Mouse (Mus musculus) limb, embryonic 13.5 days (tissue): ENCODE measurements around the gene Mpc2. TPM values are rescaled to one million over a fixed set of nuclear protein-coding genes. Genes with fewer than 3 reads are reported as not detected.

Experiments used
- ATAC-seq: fragments of 200-750 bp; cut with Nextera tagmentation; 2 replicates; pipeline ENCODE4 v1.8.0; 2017; ENCODE audit warnings: low read depth, moderate number of reproducible peaks, moderate TSS enrichment; ENCODE audit not compliant: low FRiP score
- H3K27ac ChIP-seq: fragments of 300-500 bp; sonication (generic); 2 replicates; pipeline ENCODE4 v1.5.1; 2015; ENCODE audit warnings: inconsistent platforms, mild to moderate bottlenecking, moderate library complexity
- H3K27me3 ChIP-seq: fragments of 300-500 bp; sonication (generic); 2 replicates; pipeline ENCODE4 v1.6.1; 2015; ENCODE audit warnings: mild to moderate bottlenecking, inconsistent platforms
- H3K36me3 ChIP-seq: fragments of 300-500 bp; sonication (generic); 2 replicates; pipeline ENCODE4 v1.6.1; 2015; ENCODE audit warnings: inconsistent platforms, mild to moderate bottlenecking, moderate library complexity
- H3K4me1 ChIP-seq: fragments of 300-500 bp; sonication (generic); 2 replicates; pipeline ENCODE4 v1.6.1; 2015; ENCODE audit warnings: inconsistent platforms
- H3K4me2 ChIP-seq: fragments of 300-500 bp; sonication (generic); replicated peaks from 2 replicates; pipeline ENCODE4 v1.6.1; 2015; ENCODE audit warnings: inconsistent platforms, mild to moderate bottlenecking, moderate library complexity
- H3K4me3 ChIP-seq: fragments of 300-500 bp; sonication (generic); 2 replicates; pipeline ENCODE4 v1.5.1; 2015; ENCODE audit warnings: moderate library complexity, mild to moderate bottlenecking, inconsistent platforms
- H3K9ac ChIP-seq: fragments of 300-500 bp; sonication (generic); 2 replicates; pipeline ENCODE4 v1.6.1; 2015; ENCODE audit warnings: mild to moderate bottlenecking, inconsistent platforms
- H3K9me3 ChIP-seq: fragments of 300-500 bp; sonication (generic); 2 replicates; pipeline ENCODE4 v1.6.1; 2016; ENCODE audit warnings: inconsistent platforms
- WGBS: fragments of 180-500 bp; shearing (Covaris S2); methylation state at CpG from one replicate; pipeline ENCODE4 v1.1.7; 2015; 5-methylcytosine and 5-hydroxymethylcytosine counted together
- polyA plus RNA-seq: library from polyadenylated mRNA; unstranded; fragments of >200 nt; fragmentation: Nextera tagmentation; extraction: Ambion mirVana; gene quantifications from 2 replicates; pipeline ENCODE4 v1.2.1, GENCODE M21; 2015

The Mpc2 gene
- polyA plus RNA-seq, 1 experiment from 2014 or later, result 149 TPM

DNA sequence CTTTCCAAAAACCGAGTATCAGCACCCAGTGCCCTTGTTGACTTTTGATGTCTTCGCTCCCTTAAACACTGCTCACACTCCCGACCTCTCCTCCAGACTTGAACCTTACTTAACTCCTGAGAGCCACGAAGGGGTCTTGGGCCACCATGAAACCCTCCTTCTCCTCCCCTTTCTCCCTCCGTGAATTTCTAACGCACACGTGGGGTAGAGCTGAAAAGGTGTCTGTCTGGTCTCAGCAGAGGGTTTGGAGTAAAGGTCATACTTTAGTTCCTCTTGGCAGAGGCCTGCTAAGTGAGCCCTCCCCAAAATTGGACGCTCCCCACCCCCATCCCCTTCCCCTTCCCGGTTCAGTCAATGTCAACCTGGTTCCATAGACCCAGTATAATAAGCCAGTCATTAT is 1.2 kb downstream of the Mpc2 start:
- Histone ChIP-seq H3K27ac (peak overlapping the region; percentile 66), H3K9me3 (no peaks in the 10 kb centered on the region), H3K36me3 (no peaks in the 10 kb centered on the region), H3K9ac (peak overlapping the region; percentile 74), H3K4me3 (peak overlapping the region; percentile 93), H3K4me2 (peak overlapping the region; percentile 82), H3K27me3 (no peaks in the 10 kb centered on the region), H3K4me1 (peaks cover 18% of the 10 kb centered on the region)
- ATAC-seq, result no peak
- whole genome bisulfite sequencing, result 1% methylated on average over 9 of the region's 9 CpGs

DNA sequence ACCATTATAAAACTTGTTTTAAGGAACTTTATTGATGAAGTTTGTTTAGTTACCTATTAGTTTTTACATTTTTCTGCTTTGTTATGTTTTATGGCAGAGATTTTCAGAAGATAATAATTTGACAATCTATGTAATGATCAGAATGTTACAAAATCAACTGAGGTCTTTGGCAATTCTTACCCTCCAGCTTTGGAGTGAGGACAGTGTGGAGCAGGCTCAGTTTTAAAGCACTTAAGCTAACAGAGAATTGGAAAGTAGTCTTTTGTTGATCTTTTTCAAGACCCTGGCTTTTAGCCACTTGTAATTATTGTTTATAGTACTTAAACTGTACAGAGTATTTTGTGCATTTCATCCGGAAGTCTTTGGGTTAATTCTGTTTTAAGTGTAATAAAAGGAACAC is 2.4 kb downstream of the Mpc2 start:
- Histone ChIP-seq H3K4me3 (no peak overlapping the region), H3K9me3 (no peaks in the 10 kb centered on the region), H3K9ac (no peak overlapping the region), H3K27me3 (no peaks in the 10 kb centered on the region), H3K27ac (no peak overlapping the region), H3K4me1 (peaks cover 17% of the 10 kb centered on the region), H3K36me3 (no peaks in the 10 kb centered on the region), H3K4me2 (no peak overlapping the region)
- WGBS, result 72% methylated on average over 1 of the region's 1 CpGs
- no peak for ATAC-seq

DNA sequence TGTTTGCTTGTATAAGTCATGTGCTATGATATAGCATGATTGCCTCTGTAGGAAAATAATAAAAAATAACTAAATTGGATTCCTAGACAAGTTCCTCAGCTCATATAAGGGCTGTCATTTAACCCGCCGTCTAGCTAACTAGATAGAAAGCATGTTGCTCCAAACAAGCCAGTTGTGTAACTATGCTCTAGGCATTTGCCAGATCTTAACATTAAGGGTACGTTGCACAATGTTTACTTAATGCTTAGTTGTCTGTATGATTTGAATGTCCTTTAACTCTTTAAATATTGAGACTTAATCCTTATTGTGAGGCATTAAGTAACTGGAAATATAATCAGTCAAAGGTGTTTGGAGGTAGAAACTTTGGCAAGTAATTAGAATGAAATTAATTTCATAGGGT is 4.1 kb downstream of the Mpc2 start:
- Histone ChIP-seq H3K9me3 (no peaks in the 10 kb centered on the region), H3K36me3 (no peaks in the 10 kb centered on the region), H3K27me3 (no peaks in the 10 kb centered on the region), H3K4me2 (no peak overlapping the region), H3K4me3 (no peak overlapping the region), H3K9ac (no peak overlapping the region), H3K27ac (no peak overlapping the region), H3K4me1 (peaks cover 7% of the 10 kb centered on the region)
- 86% methylated on average over 3 of the region's 3 CpGs for WGBS
- ATAC-seq, result no peak

DNA sequence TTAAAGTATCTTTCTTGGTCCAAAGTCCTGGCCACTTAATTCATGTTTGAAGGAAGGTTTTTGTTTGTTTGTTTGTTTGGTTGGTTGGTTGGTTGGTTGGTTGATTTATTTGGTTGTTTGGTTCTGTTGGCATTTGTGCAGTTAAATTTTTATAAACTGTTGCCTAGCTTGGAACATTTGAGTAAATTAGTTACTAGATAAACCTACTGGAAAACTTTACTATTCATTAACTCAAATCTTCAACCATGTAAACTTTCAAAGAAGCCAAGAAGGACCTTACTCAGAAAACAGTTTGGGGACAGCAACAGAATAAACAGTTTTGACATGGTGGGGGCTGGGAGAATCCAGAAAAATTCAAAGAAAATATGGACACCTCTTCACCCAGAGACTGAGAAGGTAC is 8.5 kb downstream of the Mpc2 start:
- H3K4me3 ChIP-seq, result no peak overlapping the region
- H3K4me1 ChIP-seq, result no peaks in the 10 kb centered on the region
- H3K9me3 ChIP-seq, result no peaks in the 10 kb centered on the region
- no peaks in the 10 kb centered on the region for H3K27me3 ChIP-seq
- H3K9ac ChIP-seq, result no peak overlapping the region
- H3K27ac ChIP-seq, result no peak overlapping the region
- ATAC-seq, result no peak
- no peaks in the 10 kb centered on the region for H3K36me3 ChIP-seq
- H3K4me2 ChIP-seq, result no peak overlapping the region

DNA sequence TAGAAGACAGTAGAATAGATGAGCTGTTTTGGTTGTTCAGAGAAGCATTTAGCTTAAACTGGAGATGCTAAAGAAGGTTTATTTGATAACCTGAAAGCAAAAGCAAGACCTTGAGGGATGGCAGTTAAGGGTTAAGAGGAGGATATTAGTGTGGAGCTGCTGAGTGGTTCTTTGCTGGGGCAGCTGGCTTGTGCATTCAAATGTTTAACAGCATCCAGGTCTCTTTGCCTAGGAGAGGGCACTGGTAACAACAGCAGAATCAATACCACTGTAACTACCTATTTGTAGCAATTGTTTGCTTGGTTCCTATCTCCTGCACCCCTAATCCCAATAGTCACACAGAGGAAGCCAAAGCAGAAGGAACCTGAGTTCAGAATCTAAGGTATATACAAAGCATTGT is 9.3 kb downstream of the Mpc2 start:
- Histone ChIP-seq H3K9ac (no peak overlapping the region), H3K27ac (no peak overlapping the region), H3K4me1 (no peaks in the 10 kb centered on the region), H3K4me3 (no peak overlapping the region), H3K9me3 (no peaks in the 10 kb centered on the region), H3K4me2 (no peak overlapping the region), H3K36me3 (no peaks in the 10 kb centered on the region), H3K27me3 (no peaks in the 10 kb centered on the region)
- ATAC-seq, result no peak

DNA sequence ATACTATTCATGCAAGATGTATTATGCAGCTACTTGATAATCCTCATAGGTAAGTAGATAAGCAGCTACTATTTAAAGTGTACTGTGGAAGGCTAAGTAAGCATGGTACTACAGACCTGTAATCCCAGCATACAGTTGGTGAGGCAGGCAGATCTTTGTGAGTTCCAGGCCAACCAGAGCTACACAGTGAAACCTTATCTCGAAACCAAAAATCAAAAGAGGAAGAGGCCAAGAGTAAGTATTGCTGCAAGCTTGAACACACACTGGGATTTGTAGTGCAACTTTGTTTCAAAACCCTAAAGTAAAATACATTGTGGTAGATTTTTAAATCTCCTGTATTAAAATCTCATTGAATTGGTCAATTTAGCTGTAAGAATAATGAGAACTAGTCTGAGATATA is 11.1 kb downstream of the Mpc2 start:
- WGBS, result 91% methylated on average over 1 of the region's 1 CpGs
- no peak overlapping the region for H3K4me3 ChIP-seq
- no peak for ATAC-seq
- H3K36me3 ChIP-seq, result no peaks in the 10 kb centered on the region
- H3K9me3 ChIP-seq, result no peaks in the 10 kb centered on the region
- H3K9ac ChIP-seq, result no peak overlapping the region
- no peak overlapping the region for H3K27ac ChIP-seq
- no peaks in the 10 kb centered on the region for H3K4me1 ChIP-seq
- no peaks in the 10 kb centered on the region for H3K27me3 ChIP-seq
- H3K4me2 ChIP-seq, result no peak overlapping the region

DNA sequence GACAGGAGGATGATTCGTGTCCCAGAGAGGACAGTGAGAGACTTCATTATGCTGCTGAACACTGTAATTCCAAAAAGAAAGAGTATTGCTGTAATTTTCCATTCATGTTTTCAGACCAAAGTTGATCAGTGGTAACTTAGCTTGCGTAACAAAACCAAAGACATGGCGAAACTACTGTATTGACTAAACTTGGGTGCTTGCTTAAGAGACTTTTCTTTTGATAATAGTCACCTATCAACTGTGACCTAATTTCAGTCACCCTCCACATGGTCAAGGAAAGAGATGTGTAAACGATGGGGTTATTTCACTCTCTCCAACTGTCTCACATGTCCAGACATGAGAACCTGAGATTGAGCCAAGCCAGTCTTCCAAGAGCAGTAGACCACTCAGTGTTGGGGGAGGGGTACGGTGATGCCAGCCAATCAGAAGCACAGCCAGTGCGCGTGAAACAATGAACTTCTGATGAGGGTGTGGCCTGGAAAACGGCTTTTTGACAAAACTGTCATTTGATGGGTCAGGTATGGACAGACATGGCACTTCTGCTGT is 24.3 kb downstream of the Mpc2 start, which contains the start of gene Adcy10:
Gene Adcy10 (plus strand): TSS at position 496 of the 546 bp plus-strand sequence.
- Histone ChIP-seq H3K4me2 (no peak within 1 kb of the TSS), H3K9me3 (no peaks in the 10 kb centered on the region), H3K4me3 (no peak within 1 kb of the TSS), H3K4me1 (no peaks in the 10 kb centered on the region), H3K27me3 (no peaks in the 10 kb centered on the region), H3K27ac (no peak within 1 kb of the TSS), H3K9ac (no peak within 1 kb of the TSS), H3K36me3 (peaks cover 15% of the 10 kb centered on the region)
- WGBS, result 93% methylated on average over 8 of the region's 8 CpGs
- ATAC-seq, result no peak

DNA sequence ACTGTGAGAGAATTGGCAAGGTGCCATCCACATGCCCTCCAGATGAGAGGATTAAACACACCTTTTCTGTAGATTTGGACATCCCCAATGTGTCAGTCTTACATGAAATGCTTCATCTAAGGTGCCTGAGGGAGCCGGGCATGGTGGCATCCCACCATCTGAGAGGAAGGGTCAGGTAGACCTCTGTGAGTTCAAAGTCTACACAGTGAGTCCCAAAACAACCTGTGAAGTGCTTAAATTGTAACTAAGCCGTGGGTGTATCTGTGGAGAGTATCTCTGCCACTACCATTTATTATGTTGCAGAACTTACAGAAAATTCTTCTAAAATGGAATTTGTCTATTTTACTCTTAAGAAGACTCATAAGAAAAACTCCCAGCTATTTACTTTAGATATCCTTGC is 25.7 kb downstream of the Mpc2 start:
- WGBS, result 87% methylated on average over 2 of the region's 2 CpGs
- no peak for ATAC-seq
- no peak overlapping the region for H3K27ac ChIP-seq

DNA sequence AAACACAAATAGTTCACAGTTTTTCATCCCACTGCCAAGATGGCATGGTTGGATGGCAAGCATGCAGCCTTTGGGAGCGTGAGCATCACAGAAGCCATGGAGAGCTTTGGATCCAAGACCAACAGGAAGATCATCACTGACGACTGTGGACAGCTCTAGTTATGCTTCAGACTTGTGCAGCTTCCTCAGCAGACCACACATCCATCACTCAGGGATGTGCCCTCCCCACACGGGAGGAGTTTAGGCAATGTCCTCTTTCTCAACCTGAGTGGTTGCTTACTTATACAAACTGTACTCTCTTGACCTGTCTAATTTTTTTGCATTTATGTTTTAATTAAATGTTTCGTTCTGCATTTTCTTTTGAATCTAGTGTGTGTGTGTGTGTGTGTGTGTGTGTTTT is 28.8 kb downstream of the Mpc2 start:
- H3K9me3 ChIP-seq, result no peaks in the 10 kb centered on the region
- no peaks in the 10 kb centered on the region for H3K36me3 ChIP-seq
- H3K9ac ChIP-seq, result no peak overlapping the region
- no peak overlapping the region for H3K27ac ChIP-seq
- 87% methylated on average over 4 of the region's 4 CpGs for WGBS
- H3K4me2 ChIP-seq, result no peak overlapping the region
- no peaks in the 10 kb centered on the region for H3K27me3 ChIP-seq
- ATAC-seq, result no peak
- H3K4me1 ChIP-seq, result no peaks in the 10 kb centered on the region
- no peak overlapping the region for H3K4me3 ChIP-seq

More for the DNA sequence above, 25.7 kb downstream of the Mpc2 start:
- H3K9ac ChIP-seq, result no peak overlapping the region
- H3K27me3 ChIP-seq, result no peaks in the 10 kb centered on the region
- no peaks in the 10 kb centered on the region for H3K9me3 ChIP-seq
- no peak overlapping the region for H3K4me2 ChIP-seq
- peaks cover 8% of the 10 kb centered on the region; the same call in 1 of the 2 replicates for H3K36me3 ChIP-seq
- H3K4me1 ChIP-seq, result no peaks in the 10 kb centered on the region
- H3K4me3 ChIP-seq, result no peak overlapping the region

DNA sequence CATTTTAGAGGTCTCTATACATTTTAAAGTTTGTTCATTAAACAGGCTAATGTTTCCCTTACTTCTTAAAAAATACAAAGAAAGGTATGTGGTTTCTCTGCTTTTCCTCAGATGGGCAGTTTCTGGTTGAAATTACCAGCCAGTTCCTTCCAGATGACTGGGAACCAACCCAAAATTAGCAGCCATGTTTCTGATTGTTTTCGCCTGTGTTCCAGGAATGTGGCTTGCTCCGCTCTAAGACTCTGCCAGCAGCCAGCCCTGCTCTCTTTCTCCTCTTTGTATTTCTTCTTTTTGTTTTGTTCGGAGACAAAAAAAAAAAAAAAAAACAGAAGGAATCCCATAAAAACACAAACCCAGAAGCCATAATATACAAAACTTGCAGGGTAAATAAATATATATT is 38.4 kb downstream of the Mpc2 start:
- H3K9me3 ChIP-seq, result no peaks in the 10 kb centered on the region
- H3K36me3 ChIP-seq, result no peaks in the 10 kb centered on the region
- 38% methylated on average over 3 of the region's 3 CpGs for WGBS
- H3K27me3 ChIP-seq, result no peaks in the 10 kb centered on the region
- H3K4me3 ChIP-seq, result no peak overlapping the region
- ATAC-seq, result 0 out of 2 replicates have a peak, but pooled peaks have one; percentile 61
- H3K27ac ChIP-seq, result no peak overlapping the region
- no peak overlapping the region for H3K4me2 ChIP-seq
- H3K4me1 ChIP-seq, result peaks cover 4% of the 10 kb centered on the region; the same call in 1 of the 2 replicates
- no peak overlapping the region for H3K9ac ChIP-seq

DNA sequence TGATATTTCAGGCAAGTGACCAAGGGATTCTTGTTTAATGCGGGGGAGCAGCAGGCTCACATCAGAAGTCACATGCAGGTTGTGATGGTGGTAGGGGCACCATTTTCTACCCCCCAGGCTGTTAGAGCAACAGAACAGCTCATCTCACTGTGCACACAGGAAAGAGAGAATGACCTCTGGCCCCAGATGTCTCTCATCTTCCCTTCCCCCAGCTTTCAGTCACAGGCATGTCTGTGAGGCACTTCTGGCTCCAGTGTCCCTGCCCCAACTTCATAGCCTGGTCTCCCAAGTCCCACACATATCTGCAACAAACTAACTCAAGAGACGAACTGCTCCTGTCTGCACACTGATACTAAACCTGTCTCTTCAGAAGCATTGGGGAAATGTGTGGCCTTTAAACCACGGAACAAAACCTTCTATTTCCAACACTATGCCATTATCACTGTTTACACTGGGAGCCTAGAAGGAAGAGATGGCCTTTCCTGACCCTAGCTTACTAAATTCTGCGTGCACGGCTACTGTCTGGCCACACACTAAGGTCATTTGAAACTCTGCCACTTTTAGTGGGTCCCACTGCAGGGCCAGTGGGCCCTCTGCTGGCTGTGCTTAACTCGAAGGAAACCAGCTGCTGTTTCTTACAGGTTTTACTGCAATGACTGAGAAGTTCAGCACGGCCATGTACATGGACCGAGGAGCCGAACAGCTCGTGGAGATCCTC is 43.0 kb downstream of the Mpc2 start:
- H3K36me3 ChIP-seq, result no peaks in the 10 kb centered on the region
- no peak overlapping the region for H3K9ac ChIP-seq
- H3K9me3 ChIP-seq, result no peaks in the 10 kb centered on the region
- H3K27ac ChIP-seq, result no peak overlapping the region
- peaks cover under 1% of the 10 kb centered on the region; the same call in 1 of the 2 replicates for H3K4me1 ChIP-seq
- no peaks in the 10 kb centered on the region for H3K27me3 ChIP-seq
- no peak overlapping the region for H3K4me3 ChIP-seq
- no peak overlapping the region for H3K4me2 ChIP-seq
- ATAC-seq, result no peak
- WGBS, result 36% methylated on average over 10 of the region's 10 CpGs

DNA sequence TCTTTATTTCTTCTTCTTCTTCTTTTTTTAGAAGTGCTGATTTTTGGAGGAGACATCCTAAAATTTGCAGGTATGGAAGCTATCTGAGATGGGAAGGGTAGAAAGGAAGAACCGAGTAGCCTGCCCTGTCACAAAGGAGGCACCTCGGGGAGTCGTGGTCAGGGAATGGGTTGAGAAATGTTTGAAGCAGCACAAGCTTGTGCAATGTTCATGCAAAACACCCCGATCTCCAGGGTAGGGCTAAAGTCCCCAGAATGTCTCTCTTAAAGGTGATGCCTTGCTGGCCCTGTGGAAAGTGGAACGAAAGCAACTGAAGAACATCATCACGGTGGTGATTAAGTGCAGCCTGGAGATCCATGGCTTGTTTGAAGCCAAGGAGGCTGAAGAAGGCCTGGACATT is 45.9 kb downstream of the Mpc2 start:
- 88% methylated on average over 6 of the region's 6 CpGs for WGBS
- Histone ChIP-seq H3K4me3 (no peak overlapping the region), H3K4me2 (no peak overlapping the region), H3K9ac (no peak overlapping the region), H3K36me3 (no peaks in the 10 kb centered on the region), H3K9me3 (no peaks in the 10 kb centered on the region), H3K4me1 (no peaks in the 10 kb centered on the region), H3K27ac (no peak overlapping the region), H3K27me3 (no peaks in the 10 kb centered on the region)
- no peak for ATAC-seq

DNA sequence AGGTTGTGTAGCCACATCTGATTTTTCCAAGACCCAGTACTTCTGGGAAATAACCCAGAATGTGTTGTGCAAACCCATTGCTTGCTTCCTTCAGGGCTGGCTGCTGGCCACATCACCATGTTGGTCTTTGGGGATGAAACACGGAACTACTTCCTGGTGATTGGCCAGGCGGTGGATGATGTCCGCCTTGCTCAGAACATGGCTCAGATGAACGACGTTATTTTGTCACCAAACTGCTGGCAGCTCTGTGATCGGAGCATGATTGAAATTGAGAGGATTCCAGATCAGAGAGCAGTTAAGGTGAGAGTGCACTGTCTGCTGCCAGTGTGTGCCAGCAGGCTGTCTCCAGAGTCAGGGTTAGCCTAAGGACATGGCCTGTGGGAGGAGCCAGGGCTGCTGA is 49.7 kb downstream of the Mpc2 start:
- H3K36me3 ChIP-seq, result no peaks in the 10 kb centered on the region
- no peak overlapping the region for H3K4me2 ChIP-seq
- H3K9me3 ChIP-seq, result no peaks in the 10 kb centered on the region
- H3K4me1 ChIP-seq, result no peaks in the 10 kb centered on the region
- 88% methylated on average over 6 of the region's 6 CpGs for WGBS
- H3K27ac ChIP-seq, result no peak overlapping the region
- no peak overlapping the region for H3K9ac ChIP-seq
- ATAC-seq, result no peak
- H3K4me3 ChIP-seq, result no peak overlapping the region
- no peaks in the 10 kb centered on the region for H3K27me3 ChIP-seq
